Mouse (Mus musculus): ENCODE results near the gene Rnf187.

- TF ChIP-seq POLR2A (IDR thresholded peaks at IDR 0.05; ENCODE audit: control insufficient read depth in 1 of 2, insufficient read depth in 1 of 2, low read depth in 1 of 2, low read length in 2 of 2, poor library complexity in 1 of 2): no peak
- TF ChIP-seq EP300 (IDR thresholded peaks at IDR 0.05; ENCODE audit: low read depth in 1 of 2, low read length in 2 of 2): no peak
- TF ChIP-seq MYC (IDR thresholded peaks at IDR 0.05; ENCODE audit: low read depth, low read length): no peak
- TF ChIP-seq CTCF (IDR thresholded peaks at IDR 0.05 in 2 of 3, conservative IDR thresholded peaks at IDR 0.05 in 1 of 3; ENCODE audit: control insufficient read depth in 1 of 3, insufficient read depth in 1 of 3, low read depth in 2 of 3, low read length in 3 of 3, poor library complexity in 1 of 3, severe bottlenecking in 1 of 3): no peak
- no peak for TF ChIP-seq SIN3A (IDR thresholded peaks at IDR 0.05; ENCODE audit: low read length)
- TF ChIP-seq GATA1 (IDR thresholded peaks at IDR 0.05; ENCODE audit: low read depth, low read length): no peak
- no peak for TF ChIP-seq ZC3H11A (IDR thresholded peaks at IDR 0.05; ENCODE audit: low read depth, low read length)
- no peak for TF ChIP-seq USF2 (IDR thresholded peaks at IDR 0.05; ENCODE audit: borderline replicate concordance in 1 of 2, insufficient read depth in 1 of 2, low read depth in 1 of 2, low read length in 2 of 2)
Measured at GRCm38 (mm10) chr11:58897485-58897884, 41.2 kb downstream of the Rnf187 start.

Data from MEL (cell line).